Mouse (Mus musculus): ENCODE measurements around the gene Capn13.

DNA sequence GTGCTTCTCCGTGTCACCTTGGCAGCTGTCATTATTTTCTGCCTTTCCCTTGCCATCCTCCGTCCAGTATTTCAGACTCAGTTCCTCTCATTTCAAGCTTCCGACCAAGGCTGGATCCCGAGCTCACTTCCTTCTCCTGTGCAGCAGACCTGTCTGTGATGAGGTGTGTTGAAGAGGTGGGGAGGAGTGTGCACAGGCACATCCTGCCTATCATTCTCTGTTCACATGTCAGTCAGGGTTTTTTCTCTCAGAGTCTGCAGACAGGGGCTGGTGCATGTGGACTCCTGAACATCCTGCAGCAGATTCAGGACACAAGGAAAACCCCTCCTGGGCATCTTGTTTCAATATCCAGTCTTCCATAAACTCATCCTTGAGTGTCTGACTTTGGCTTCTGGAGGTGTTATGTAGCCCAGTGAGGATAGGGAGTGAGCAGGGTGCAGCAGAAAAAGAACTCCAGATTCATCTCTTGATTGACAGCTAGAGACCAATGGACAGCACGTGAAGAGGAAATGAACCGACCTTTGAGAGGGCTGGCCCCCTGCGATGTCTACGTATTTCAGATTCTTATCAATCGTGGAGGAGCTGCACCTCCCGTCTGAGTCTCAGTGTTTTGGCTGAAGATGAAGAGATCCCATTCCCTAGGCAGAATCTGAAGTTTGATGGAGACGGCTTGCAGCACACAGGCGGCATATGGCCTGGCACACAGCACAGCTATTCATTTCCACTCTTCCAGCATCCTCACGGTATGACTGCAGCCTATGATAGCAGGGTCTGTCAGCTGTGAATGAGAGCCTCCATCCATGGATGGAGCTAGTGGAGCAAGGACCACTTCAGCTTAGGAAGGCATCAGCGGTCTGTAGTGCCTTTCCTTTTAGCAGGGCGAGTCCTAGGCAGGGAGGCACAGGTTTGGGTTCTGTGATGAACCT lies 129.5 kb downstream of the Capn13 start:
- no peak for TF ChIP-seq EP300 (IDR thresholded peaks at IDR 0.05; ENCODE audit: low read depth in 1 of 2, low read length in 2 of 2)
- no peak for TF ChIP-seq MAFK (IDR thresholded peaks at IDR 0.05; ENCODE audit: borderline replicate concordance, low read depth, low read length)
- TF ChIP-seq CTCF (IDR thresholded peaks at IDR 0.05 in 2 of 3, conservative IDR thresholded peaks at IDR 0.05 in 1 of 3; ENCODE audit: control insufficient read depth in 1 of 3, insufficient read depth in 1 of 3, low read depth in 2 of 3, low read length in 3 of 3, poor library complexity in 1 of 3, severe bottlenecking in 1 of 3) = no peak
- no peak for TF ChIP-seq MAX (IDR thresholded peaks at IDR 0.05; ENCODE audit: low read length)
- TF ChIP-seq POLR2A (IDR thresholded peaks at IDR 0.05; ENCODE audit: control insufficient read depth in 1 of 2, insufficient read depth in 1 of 2, low read depth in 1 of 2, low read length in 2 of 2, poor library complexity in 1 of 2) = no peak
- no peak for TF ChIP-seq GATA1 (IDR thresholded peaks at IDR 0.05; ENCODE audit: low read depth, low read length)
- no peak for TF ChIP-seq CHD2 (IDR thresholded peaks at IDR 0.05; ENCODE audit: low read length)
- no peak for TF ChIP-seq TAL1 (IDR thresholded peaks at IDR 0.05; ENCODE audit: low read length)
- no peak for TF ChIP-seq ZMIZ1 (IDR thresholded peaks at IDR 0.05; ENCODE audit: low read depth, low read length)
- TF ChIP-seq KAT2A (conservative IDR thresholded peaks at IDR 0.05; ENCODE audit: low read depth, low read length) = no peak
- TF ChIP-seq MXI1 (IDR thresholded peaks at IDR 0.05; ENCODE audit: low read depth, low read length) = no peak

Data from MEL (cell line).